Mouse (Mus musculus): ENCODE results near the gene Tbc1d1.

DNA sequence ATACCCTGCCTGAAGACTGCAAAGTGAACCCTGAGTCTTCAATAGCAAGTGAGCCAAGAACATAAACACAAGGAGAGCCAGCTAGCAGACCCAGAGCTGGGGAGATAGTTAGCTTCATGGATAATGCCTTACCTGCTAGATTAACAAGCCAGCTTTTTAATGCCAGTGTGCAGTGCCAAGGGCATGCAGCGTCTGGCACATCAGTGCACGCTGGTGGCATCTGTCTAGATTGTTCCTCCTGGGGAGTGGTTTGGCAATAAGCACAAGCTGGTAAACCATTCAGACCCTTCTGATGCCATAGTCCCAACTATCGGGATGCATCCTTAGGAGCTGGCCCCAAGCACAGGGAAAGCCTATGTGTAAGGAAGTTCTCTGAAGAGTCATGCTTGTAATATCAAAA lies 185.6 kb downstream of the Tbc1d1 start:
- TF ChIP-seq POLR2A (IDR thresholded peaks at IDR 0.05; ENCODE audit: borderline replicate concordance, extremely low read depth, low read depth, low read length) = no peak
- no peak for TF ChIP-seq CTCF (IDR thresholded peaks at IDR 0.05; ENCODE audit: insufficient read depth, low read length)

Data from lung, adult 2 months (tissue).